ENCODE assay signal across 22 mouse cellular contexts in the genomic region with DNA sequence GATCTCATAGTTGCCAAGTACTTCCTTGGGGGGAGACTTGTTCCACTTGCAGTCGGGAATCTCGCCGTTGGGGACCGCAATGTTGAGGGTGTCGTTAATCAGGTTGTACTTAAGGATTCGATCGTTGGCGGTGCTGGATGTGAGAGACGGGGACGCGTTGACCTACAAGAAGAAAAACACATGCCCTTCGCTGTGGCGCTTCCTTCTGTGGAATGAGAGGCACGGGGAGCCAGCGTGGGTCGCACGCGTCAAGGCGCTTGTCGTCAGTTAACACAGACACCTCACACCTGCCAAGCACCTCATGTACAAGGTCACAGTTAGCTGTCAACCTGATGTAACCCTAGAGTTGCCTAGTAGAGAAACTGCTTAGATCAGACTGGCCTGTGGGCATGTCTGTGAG. TPM values are rescaled to one million over a fixed set of nuclear protein-coding genes. Genes with fewer than 3 reads are reported as not detected.
DNase-seq lines count a peak whose midpoint lies in the region; ATAC-seq and TF ChIP-seq lines count a peak whose summit lies in the region.
"Had no signal": no experiment of that assay in that cellular context is flagged by ENCODE, and none has a peak within 500 bp of the region (broad histone marks: within the 10 kb centered on the region; RNA-seq: fewer than 3 reads in every experiment).

No protein-coding gene starts in this region.

- H3K4me3 ChIP-seq in heart, adult 2 months = peak overlapping the region; percentile 44
- H3K4me3 ChIP-seq in heart, postnatal 0 days (ENCODE audit: low read depth, low read length) = no peak overlapping the region
- no peak overlapping the region for H3K4me3 ChIP-seq in heart, embryonic 12.5 days
- H3K4me3 ChIP-seq: embryonic facial prominence, embryonic 15.5 days; erythroblast, embryonic 14.5 days; forebrain, embryonic 10.5 days; hindbrain, embryonic 15.5 days; kidney, embryonic 15.5 days had no signal

- H3K36me3 ChIP-seq in heart, adult 2 months (ENCODE audit: control insufficient read depth, insufficient read depth, low read length) = no peaks in the 10 kb centered on the region
- peaks cover 5% of the 10 kb centered on the region for H3K36me3 ChIP-seq in heart, postnatal 0 days (replicated peaks; ENCODE audit: control insufficient read depth, insufficient read depth, low read length)
- H3K36me3 ChIP-seq in heart, embryonic 12.5 days = peaks cover 42% of the 10 kb centered on the region

- no peak overlapping the region for H3K9ac ChIP-seq in heart, adult 2 months (ENCODE audit: low read depth, low read length)
- H3K9ac ChIP-seq in heart, postnatal 0 days (replicated peaks; ENCODE audit: low read depth, low read length) = no peak overlapping the region
- H3K9ac ChIP-seq in heart, embryonic 12.5 days = no peak overlapping the region
- H3K9ac ChIP-seq: embryonic facial prominence, embryonic 15.5 days; hindbrain, embryonic 15.5 days; kidney, embryonic 15.5 days had no signal

- H3K4me2 ChIP-seq in heart, postnatal 0 days (ENCODE audit: low read depth, low read length) = no peak overlapping the region
- no peak overlapping the region for H3K4me2 ChIP-seq in heart, embryonic 12.5 days
- H3K4me2 ChIP-seq: embryonic facial prominence, embryonic 15.5 days; hindbrain, embryonic 15.5 days; kidney, embryonic 15.5 days had no signal

- intact Hi-C loops in heart, adult 2 months (cut with DNase I) = no loop called here
- intact Hi-C loops in heart, postnatal 25 days (cut with DNase I) = no loop called here
- intact Hi-C loops in heart, postnatal 10 days (cut with DNase I) = no loop called here

- ATAC-seq in heart, postnatal 0 days (ENCODE audit: insufficient read depth, low read depth) = peak; percentile 34; the same call in 1 of the 2 replicates
- ATAC-seq in heart, embryonic 12.5 days (ENCODE audit: insufficient number of reproducible peaks, low FRiP score) = no peak
- ATAC-seq: forebrain, embryonic 14.5 days; intestine, embryonic 16.5 days had no signal

- TF ChIP-seq CTCF in heart, adult 2 months (IDR thresholded peaks at IDR 0.05) = no peak
- TF ChIP-seq CTCF in heart, postnatal 0 days (IDR thresholded peaks at IDR 0.05; ENCODE audit: low read depth) = no peak

- H3K4me1 ChIP-seq in heart, adult 2 months (ENCODE audit: control insufficient read depth, insufficient read depth, low read length) = peaks cover 7% of the 10 kb centered on the region; the same call in 1 of the 2 replicates
- 0 out of 2 replicates have a peak, but pooled peaks cover 6% of the 10 kb centered on the region for H3K4me1 ChIP-seq in heart, postnatal 0 days (ENCODE audit: control insufficient read depth, insufficient read depth)
- H3K4me1 ChIP-seq in heart, embryonic 12.5 days (replicated peaks) = peaks cover 38% of the 10 kb centered on the region
- H3K4me1 ChIP-seq: embryonic facial prominence, embryonic 15.5 days; forebrain, embryonic 10.5 days; hindbrain, embryonic 15.5 days; kidney, embryonic 15.5 days had no signal

- no peaks in the 10 kb centered on the region for H3K79me2 ChIP-seq in heart, adult 2 months (replicated peaks; ENCODE audit: control insufficient read depth, insufficient read depth, low read length)

- peak overlapping the region; percentile 66 for H3K27ac ChIP-seq in heart, adult 2 months
- H3K27ac ChIP-seq in heart, postnatal 0 days (ENCODE audit: low read depth) = no peak overlapping the region
- H3K27ac ChIP-seq in heart, embryonic 12.5 days (ENCODE audit: poor library complexity, severe bottlenecking) = no peak overlapping the region
- H3K27ac ChIP-seq: embryonic facial prominence, embryonic 15.5 days; forebrain, embryonic 10.5 days; hindbrain, embryonic 15.5 days; kidney, embryonic 15.5 days had no signal

- WGBS in heart, adult 2 months = 66% methylated on average over 20 of the region's 20 CpGs
- WGBS in heart, postnatal 0 days = 44% methylated on average over 20 of the region's 20 CpGs
- WGBS in heart, embryonic 12.5 days = 61% methylated on average over 20 of the region's 20 CpGs

- DNase-seq in heart, adult 2 months = peak; percentile 43 to 52
- no peak for DNase-seq in heart, postnatal 25 days (ENCODE audit: low spot score)
- no peak for DNase-seq in heart, postnatal 0 days (ENCODE audit: low spot score)
- DNase-seq in heart, postnatal 10 days = peak; percentile 53 to 65
- DNase-seq in gastrocnemius, adult 8-10 months (ENCODE audit: low spot score in 2 of 2) = no peak
- no peak for DNase-seq in frontal cortex, postnatal 14 days (ENCODE audit: low spot score in 2 of 2)
- DNase-seq: adrenal gland, postnatal 14 days; cerebellum, adult 18-20 months; cerebellum, adult 9-11 months; embryo, embryonic 11 days; gastrocnemius, postnatal 14 days; kidney, adult 2 months had no signal

- no peaks in the 10 kb centered on the region for H3K9me3 ChIP-seq in heart, postnatal 0 days (replicated peaks; ENCODE audit: control insufficient read depth, low read length)
- H3K9me3 ChIP-seq in heart, embryonic 12.5 days (replicated peaks) = no peaks in the 10 kb centered on the region
- H3K9me3 ChIP-seq: embryonic facial prominence, embryonic 15.5 days; forebrain, embryonic 10.5 days; G1E; hindbrain, embryonic 15.5 days; kidney, embryonic 15.5 days had no signal

- TF ChIP-seq EP300 in heart, adult 2 months (IDR thresholded peaks at IDR 0.05; ENCODE audit: insufficient read depth, low read depth, low read length) = peak; percentile 78; the same call in 1 of the 2 replicates
- no peak for TF ChIP-seq EP300 in heart, postnatal 0 days (IDR thresholded peaks at IDR 0.05; ENCODE audit: low read depth)

- peak; percentile 48; the same call in 1 of the 2 replicates for TF ChIP-seq POLR2A in heart, adult 2 months (IDR thresholded peaks at IDR 0.05; ENCODE audit: insufficient read depth, low read depth, low read length)

- no peaks in the 10 kb centered on the region for H3K27me3 ChIP-seq in heart, adult 2 months (ENCODE audit: control insufficient read depth, insufficient read depth, low read length)
- no peaks in the 10 kb centered on the region for H3K27me3 ChIP-seq in heart, postnatal 0 days (ENCODE audit: control insufficient read depth, insufficient read depth, low read length)
- no peaks in the 10 kb centered on the region for H3K27me3 ChIP-seq in heart, embryonic 12.5 days (replicated peaks)
- H3K27me3 ChIP-seq: embryonic facial prominence, embryonic 15.5 days; hindbrain, embryonic 15.5 days; kidney, embryonic 15.5 days had no signal

RNA-seq across cellular contexts. Expression of gene Ttll1, which starts 21.2 kb away (rescaled TPM):
- 10 to 100 TPM; 52.1 to 62.9 TPM for total RNA-seq in heart, adult 2 months (2021)
- 37.6 and 41.3 TPM in 2 replicates for polyA plus RNA-seq in heart, adult 2 months (2012; rRNA removed)
- total RNA-seq in heart, postnatal 25 days (2021) = 10 to 100 TPM; 49.0 to 53.0 TPM
- total RNA-seq in heart, postnatal 0 days (2014; rRNA removed; ENCODE audit: low replicate concordance) = 5.8 and 10.7 TPM in 2 replicates
- polyA plus RNA-seq in heart, postnatal 0 days (2015; fragmentation: Nextera tagmentation; extraction: Ambion mirVana) = 23.2 and 25.7 TPM in 2 replicates
- 24.5 and 25.4 TPM in 2 replicates for polyA plus RNA-seq in heart, embryonic 12.5 days (2016; fragmentation: Nextera tagmentation; extraction: Ambion mirVana)
- total RNA-seq in heart, postnatal 10 days (2021) = 10 to 100 TPM; 36.9 to 37.0 TPM
- total RNA-seq in gastrocnemius, adult 8-10 months (2022) = 1 to 10 TPM; 2.7 to 4.2 (median 3.5) TPM

RNA-seq across cellular contexts. Expression of gene Pacsin2, which starts 25.1 kb away (rescaled TPM):
- total RNA-seq in heart, adult 2 months (2021) = 100 to 1,000 TPM; 200 to 246 TPM
- polyA plus RNA-seq in heart, adult 2 months (2012; rRNA removed) = 111 and 169 TPM in 2 replicates
- total RNA-seq in heart, postnatal 25 days (2021) = 100 to 1,000 TPM; 179 to 215 TPM
- 65.0 and 78.0 TPM in 2 replicates for total RNA-seq in heart, postnatal 0 days (2014; rRNA removed; ENCODE audit: low replicate concordance)
- polyA plus RNA-seq in heart, postnatal 0 days (2015; fragmentation: Nextera tagmentation; extraction: Ambion mirVana) = 53.0 and 63.3 TPM in 2 replicates
- polyA plus RNA-seq in heart, embryonic 12.5 days (2016; fragmentation: Nextera tagmentation; extraction: Ambion mirVana) = 70.8 and 72.0 TPM in 2 replicates
- 100 to 1,000 TPM; 162 to 168 TPM for total RNA-seq in heart, postnatal 10 days (2021)
- 10 to 100 TPM; 45.3 to 58.5 (median 48.2) TPM for total RNA-seq in gastrocnemius, adult 8-10 months (2022)

RNA-seq across cellular contexts. Expression of gene Bik, which starts 37.2 kb away (rescaled TPM):
- total RNA-seq in heart, adult 2 months (2021) = 10 to 100 TPM in 1 of 2 experiments, 1 to 10 TPM in 1; 8.3 to 10.9 TPM
- 11.7 and 21.8 TPM in 2 replicates for polyA plus RNA-seq in heart, adult 2 months (2012; rRNA removed)
- 10 to 100 TPM in 1 of 2 experiments, 1 to 10 TPM in 1; 9.3 to 11.8 TPM for total RNA-seq in heart, postnatal 25 days (2021)
- total RNA-seq in heart, postnatal 0 days (2014; rRNA removed; ENCODE audit: low replicate concordance) = 25.8 and 49.6 TPM in 2 replicates
- 33.8 and 37.7 TPM in 2 replicates for polyA plus RNA-seq in heart, postnatal 0 days (2015; fragmentation: Nextera tagmentation; extraction: Ambion mirVana)
- polyA plus RNA-seq in heart, embryonic 12.5 days (2016; fragmentation: Nextera tagmentation; extraction: Ambion mirVana) = 31.2 and 35.4 TPM in 2 replicates
- 10 to 100 TPM; 19.4 to 19.7 TPM for total RNA-seq in heart, postnatal 10 days (2021)
- 1 to 10 TPM; 1.1 to 2.5 (median 2.1) TPM for total RNA-seq in gastrocnemius, adult 8-10 months (2022)
- total RNA-seq: common myeloid progenitor, adult 5-6 weeks; G1E had no signal
- polyA plus RNA-seq: erythroblast, embryonic 14.5 days; G1E had no signal

Comparison
In these comparisons a context has a peak if more than half of its experiments do, and no peak if none do; other contexts are left out.
1. DNase-seq: peak in heart, adult 2 months (2 of 2) and heart, postnatal 10 days (2 of 2); none in heart, postnatal 25 days (single experiment), heart, postnatal 0 days (single experiment), gastrocnemius, adult 8-10 months (0 of 2) and frontal cortex, postnatal 14 days (0 of 2).